Mouse (Mus musculus) lung, postnatal 36 days (tissue): ENCODE measurements around the gene Ebf3.
A peak's percentile ranks its signal among the peaks of the same experiment; 100 is the strongest.

Source experiments
- DNase-seq: peaks from one replicate; pipeline ENCODE4 v3.0.0; 2022; ENCODE audit warnings: mixed read lengths

Ebf3 gene

DNA sequence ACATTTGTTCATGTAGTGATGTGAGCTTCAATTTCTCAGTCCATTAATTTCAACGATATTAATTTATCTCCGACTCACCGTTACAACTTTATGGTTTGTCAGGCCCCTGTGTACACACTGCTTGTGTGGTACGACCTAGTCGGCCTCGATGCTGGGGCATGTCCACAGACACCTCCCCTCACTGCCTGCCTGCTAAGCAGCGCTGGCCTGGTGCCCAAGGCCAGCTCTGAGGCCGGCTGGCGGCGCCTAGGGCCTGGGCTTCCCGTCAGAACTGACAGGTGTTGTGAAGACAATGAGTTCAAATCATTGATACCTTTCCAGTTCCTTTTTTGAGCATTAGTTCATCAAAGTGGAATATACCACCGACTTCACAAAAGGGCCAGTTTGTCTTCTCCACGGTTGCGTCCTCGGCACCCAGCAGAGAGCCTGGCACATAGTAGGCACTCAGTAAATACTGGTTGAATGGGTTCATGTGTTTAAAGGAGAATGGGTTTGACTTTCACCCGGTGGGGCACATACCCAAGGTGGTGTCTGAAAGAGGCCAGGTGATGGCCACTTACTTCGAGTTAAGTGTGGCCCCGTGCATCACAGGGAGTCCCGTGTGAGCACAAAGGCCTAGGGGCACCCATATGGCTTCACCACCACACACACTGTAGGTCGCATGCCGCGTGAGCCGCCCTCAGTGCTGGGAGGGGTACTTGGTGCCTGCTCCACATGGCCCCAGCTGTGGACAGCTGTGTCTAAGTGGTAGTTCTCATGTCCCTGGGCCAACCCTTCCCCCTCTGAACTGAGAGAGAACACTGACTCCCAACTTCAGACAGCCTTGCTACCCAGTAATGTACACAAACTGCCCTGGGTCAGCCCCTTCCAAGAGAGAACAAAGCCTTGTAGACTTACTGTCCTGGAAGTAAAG is 116.9 kb downstream of the Ebf3 start:
- no peak for DNase-seq

DNA sequence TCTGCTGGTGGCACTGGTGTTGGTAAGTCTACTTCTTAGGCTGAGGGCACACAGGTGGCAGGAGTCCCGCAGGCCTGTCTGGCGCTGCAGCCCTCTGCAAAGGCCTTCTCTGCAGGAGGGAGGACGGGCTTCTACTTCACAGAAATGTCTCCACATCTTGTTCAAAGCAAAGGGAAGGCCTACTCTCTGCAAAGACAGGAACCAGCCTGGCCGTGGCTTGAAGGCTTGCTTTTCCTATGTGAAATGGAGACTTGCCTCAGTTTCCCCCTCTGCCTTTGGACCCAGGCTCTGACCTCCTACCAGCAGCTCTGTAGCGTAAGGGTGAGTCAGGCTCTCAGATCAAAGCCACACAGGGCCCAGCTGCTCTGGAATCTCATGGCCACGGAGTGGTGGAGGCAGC is 117.7 kb downstream of the Ebf3 start:
- no peak for DNase-seq

DNA sequence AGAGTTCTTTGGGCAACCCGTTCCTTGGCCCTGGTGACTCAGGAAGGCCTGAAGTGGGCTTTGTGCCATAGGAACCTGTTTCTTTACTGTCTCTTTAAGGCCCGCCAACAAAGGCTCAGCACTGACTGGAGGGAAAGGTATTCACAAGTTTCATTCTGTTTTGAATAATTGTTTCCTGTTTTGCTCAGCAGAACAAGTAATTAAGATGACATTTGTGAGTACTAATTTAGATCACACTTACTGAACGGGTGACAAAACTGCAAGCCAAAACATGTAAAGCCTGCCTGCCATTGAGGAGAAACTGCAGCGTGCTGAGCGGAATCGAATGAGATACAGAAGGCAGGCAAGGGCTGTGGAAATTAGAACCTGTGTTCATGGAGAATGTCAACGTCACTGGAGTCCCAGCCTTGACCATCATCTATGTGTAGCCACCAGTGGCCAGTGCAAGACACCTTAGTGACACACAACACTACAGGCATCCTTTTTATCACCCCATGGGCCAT is 121.4 kb downstream of the Ebf3 start:
- no peak for DNase-seq

DNA sequence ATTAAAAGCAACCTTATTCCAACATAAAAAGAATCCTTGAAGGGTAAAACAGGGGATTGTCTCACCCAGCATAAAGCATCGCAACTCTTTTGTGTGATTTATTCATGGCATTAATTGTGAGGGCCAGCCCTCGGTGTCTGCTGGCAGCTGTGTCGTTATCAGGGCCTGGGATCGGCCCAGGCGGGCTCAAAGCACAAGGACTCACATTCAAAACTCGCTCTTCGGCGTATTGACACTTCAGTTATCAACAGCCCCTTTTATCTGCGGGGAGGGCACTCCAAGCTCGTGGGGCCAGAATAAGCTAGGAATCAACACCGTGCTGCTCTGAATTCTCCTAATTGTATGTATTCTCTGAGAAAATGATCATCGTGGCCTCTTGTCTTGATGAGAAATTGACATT is 122.4 kb downstream of the Ebf3 start:
- DNase-seq: no peak

DNA sequence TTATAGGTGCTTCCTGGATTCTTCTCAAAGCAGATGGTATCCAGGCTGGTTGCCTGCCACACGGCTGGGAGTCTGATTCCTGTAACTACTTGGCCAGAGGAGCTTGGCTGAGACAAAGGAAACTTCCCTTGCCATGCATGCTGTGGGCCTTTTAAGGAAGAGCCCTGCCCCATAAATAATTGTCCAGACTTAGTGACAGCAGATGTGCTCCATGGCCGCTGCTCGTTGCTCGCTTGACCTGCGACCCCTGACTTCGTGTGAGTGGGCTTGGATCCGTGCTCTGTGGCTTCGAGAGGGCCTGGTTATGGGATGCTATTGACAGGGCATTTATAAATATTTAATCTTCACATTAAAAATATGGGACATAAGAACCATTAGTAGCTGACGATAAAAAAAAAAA is 142.0 kb downstream of the Ebf3 start:
- no peak for DNase-seq

DNA sequence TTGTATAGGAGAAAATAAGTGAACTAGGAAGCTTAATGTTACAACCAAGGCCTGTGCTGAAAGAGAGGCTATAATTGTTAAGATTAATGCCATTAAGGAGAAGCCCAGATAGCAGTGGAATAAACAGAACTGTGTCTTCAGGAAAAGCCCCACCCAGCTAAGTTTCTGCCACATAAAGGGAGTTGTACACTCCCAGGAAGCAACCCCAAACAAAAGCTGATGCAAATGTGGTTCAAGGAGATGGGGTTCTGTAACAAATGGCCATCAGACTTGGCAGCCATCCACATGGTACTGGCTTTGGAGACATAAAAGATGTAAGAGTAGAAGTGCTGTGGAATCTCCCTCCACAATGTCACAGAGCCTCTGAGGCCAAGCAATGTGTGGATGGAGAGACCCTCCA is 155.2 kb downstream of the Ebf3 start:
- peak; percentile 60 for DNase-seq

DNA sequence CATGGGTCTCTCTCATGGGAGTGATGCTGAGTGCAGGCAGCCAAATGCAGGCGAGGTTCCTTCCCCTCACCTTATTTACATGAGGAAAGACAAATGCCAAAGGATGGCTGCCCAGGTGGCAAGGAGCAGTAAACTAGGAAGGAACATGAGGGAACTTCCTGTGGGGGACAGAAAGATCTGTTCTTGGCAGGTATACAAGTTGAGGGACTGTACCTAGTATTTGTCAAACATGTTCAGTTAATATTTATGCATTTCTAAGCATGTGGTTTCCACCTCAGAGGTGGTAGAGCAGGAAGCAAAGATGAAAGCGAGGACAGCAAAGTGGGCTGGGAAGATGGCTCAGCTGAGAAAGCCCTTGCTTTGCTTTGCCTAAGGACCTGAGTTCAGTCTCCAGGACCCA is 159.6 kb downstream of the Ebf3 start:
- DNase-seq: no peak

DNA sequence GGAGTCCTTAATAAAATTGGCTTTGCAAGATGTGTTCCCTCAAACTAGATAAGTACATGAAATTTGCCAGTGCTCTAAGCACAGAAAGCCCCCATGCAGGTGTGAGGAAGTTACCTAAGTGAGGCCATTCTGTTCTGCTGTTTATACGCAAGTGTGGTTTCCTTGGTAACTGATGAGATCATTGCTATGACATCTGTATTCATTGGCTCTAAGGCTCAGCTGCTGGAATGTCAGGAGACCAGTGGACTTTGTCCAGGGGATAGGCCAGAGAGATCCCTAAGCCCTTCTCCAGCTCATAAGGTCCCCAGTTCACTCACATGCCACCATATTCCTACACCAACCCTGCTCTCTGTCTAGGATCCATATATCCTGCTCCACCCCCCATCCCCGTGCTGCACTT is 162.4 kb downstream of the Ebf3 start:
- DNase-seq: no peak

DNA sequence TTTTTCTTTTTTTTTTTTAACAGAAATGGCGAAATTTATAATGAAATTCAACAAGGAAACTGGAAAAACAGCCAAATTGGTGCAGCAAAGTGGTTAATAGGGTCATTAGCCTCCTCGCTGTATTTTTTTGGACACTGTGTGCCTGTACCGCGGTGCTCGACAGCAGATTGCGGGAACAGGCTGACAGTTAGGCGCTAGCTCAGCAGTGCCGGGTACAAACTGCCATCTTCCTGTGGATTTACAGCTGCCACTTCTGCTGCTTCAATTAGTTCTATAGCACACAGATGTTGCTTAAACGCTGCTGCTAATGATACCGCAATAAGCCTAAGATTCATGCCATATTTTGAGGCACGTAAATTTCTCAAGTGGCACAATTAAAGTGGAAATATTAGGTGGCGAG is 167.1 kb downstream of the Ebf3 start:
- DNase-seq: no peak
